Mouse (Mus musculus) embryo, embryonic 10 days (tissue): Measurements from ENCODE around the gene Col23a1.

Experiments used
- DNase-seq: peaks from one replicate; pipeline ENCODE4 v3.0.0-alpha.2; 2015; ENCODE audit warnings: low spot score

Gene Col23a1

DNA sequence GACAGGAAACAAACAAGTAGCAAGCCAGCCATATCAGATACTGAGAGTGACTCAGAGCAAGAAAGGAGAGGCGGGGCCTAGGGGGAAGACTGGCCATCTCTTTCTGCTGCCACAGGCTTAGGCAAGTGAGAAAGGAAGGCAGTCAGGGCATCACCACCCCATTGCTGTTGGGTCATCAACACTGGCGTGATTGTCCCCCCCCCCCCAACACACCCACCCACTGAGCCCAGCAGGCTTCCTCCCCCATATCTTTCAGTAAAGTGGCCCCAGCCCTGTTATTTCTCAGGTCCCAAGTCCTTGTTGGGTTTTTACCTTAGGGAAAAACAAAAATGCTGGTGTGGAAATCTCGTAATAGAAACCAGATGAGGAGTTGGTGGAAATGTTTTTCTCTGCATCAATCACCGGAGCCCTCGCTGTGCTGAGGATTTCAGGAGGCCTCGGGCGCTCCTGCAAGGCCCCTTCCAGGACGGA, 195.4 kb downstream of the Col23a1 start:
- peak; percentile 66 for DNase-seq

DNA sequence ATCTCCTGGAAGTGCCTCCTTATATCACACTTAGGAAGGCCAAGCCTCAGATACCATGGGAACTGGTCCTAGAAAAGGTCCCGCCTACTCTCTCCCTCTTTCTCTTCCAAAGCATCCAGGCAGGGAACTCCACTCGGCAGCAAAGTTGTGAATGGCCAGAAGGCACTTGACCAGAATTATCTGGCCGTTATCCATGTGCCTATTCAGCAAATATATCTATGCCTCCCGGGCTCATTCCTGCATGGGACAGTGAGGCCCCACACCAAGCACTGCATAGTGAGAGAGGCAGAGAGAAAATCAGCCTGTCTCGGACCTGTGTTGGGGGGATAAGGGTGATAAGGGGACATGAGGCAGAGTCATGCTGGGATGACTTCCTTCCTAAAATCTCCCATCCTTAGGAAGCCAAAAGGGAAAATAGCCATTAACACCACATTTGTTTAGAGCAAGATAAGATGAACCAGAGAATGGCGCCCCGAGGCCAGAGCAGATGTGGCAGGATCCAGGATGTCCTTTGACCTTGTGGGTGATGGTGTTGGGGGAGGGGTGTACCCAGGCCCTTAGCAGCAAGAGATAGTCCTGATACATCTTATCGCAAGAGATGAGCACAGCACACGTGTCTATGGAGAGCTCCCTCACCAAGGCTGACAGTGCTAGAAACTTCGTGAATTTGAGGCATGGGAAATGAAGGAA, 196.2 kb downstream of the Col23a1 start:
- DNase-seq = no peak

DNA sequence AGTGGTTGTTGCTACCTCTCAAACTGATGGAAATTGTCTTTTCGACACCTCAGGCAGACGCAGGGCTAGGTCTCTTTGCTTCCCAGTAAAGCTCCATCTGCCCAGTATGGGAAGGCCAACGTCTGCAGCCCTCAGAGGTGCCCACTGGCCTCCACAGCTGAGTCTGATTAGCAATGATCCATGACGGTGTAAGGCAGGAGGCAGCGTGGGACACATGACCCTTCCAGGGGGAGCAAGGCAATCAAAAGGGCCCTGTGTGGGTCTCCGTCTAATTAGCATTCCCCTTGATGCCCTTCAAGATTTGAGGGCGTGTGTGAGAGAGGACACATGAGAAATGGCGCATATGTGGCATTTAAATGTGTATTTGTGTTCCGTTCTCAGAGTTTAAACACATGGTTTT, 199.1 kb downstream of the Col23a1 start:
- peak; percentile 69 for DNase-seq

DNA sequence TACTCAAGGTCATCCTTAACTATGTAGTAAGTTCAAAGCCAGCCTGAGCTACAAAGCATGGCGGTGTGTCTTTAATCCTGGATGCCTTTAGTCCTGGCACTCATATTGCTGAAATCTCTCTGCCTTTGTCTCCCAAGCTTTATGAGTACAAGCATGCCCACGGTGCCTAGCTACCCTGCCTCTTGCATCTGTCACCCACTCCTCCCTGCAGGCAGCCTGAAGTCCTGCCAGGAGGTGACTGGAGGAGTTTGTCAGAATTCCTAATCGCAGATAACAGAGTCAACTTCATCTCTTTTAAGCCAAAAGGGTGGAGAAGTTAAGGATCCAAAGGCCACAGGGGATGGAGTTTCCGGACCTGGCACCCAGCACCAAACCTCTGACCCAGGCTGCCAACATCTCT, 203.7 kb downstream of the Col23a1 start:
- DNase-seq = no peak

DNA sequence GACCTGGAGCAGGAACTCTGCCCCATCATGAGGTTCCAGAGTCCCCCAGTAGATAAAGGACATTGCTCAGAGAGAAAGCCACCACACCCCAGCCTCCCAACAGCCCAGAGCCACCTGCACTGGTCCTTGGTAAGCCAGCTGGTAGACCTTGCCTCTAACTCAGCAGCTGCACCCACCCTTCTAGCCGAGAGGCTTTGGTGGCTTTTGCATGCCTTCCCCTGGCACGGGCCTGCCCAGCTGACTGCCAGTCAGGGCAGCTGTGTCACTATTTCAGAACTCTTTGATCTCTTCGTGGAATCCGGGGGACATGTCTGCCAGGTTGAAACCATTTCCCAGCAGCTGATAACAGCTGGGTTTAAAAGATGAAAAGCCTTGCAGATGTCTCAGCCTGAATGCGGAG, 204.5 kb downstream of the Col23a1 start:
- DNase-seq = no peak

DNA sequence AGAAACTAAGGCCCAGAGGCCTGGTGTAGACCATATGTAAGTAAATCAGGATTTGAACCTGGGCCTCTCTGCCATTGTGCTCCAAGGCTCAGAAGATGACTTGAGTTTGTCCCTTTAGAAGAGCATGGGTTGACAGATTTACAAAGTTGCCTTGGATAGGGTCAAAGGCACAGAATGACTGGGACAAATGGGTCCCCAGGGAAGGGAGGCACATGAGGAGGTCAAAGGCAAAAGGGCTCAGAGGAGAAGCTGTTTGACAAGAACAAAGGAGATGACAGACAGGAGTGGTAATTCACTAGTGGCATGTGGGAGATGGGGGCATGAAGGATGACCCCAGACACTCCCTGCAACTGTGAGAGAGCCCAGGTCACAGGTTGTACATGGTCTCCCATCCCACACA, 210.1 kb downstream of the Col23a1 start:
- peak; percentile 66 for DNase-seq

DNA sequence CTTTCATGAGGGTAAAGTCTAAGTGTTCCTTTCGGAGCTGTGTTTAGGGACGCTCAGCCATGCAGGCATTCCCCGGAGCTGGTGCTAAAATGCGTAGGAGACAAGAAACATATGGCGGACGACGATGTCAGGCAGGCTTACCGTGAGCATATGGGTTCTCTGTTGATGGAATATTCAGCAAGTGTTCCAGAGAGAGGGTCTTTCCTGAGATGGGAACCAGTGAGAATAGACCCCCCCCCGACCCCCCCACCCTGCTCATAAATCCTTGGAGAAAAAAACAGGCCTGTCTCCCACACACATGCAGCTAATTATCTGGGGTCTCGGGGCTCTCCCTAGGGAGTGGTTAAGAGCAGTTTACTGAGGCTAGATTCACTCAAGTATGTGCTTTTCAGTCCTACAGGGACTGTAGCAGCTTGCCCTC, 212.7 kb downstream of the Col23a1 start:
- DNase-seq = peak; percentile 45

DNA sequence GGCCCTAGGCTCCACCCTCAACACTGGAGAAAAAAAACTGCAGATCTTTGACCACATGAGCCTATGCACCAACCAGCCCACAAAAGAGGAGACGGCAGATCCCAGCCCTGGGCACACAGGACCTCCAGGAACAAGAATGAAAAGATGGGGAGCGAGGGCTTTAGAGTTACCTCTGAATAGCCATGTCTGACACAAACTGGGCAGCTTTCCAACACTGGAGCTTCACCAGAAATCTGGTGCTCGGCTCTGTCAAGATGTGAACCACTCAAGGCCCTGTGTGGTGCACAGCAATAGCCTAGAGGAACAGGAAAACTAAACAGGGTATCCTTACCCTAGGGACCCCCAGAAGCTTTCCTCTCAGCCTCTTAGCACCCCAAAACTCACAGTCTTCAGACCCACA, 215.2 kb downstream of the Col23a1 start:
- DNase-seq = no peak

DNA sequence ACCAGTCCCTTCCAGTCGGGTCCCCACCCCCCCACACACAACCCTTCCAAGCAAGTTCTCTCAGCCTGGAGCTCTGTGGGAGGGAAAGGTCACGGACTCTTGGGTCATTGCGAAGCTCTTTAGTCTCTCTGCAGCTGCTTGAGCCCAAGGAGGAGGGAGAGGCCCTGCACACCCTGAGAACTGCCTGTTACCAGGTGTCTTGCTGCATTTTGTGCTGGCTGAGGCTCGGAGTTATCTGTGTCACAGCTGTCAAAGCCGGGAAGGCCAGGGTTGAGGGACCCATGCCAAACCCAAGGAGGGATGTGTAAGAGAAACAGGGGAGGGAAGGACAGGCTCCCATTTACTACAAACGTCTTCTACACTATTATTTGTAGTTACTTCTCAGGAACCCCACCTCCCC, 218.3 kb downstream of the Col23a1 start:
- peak; percentile 20 for DNase-seq

DNA sequence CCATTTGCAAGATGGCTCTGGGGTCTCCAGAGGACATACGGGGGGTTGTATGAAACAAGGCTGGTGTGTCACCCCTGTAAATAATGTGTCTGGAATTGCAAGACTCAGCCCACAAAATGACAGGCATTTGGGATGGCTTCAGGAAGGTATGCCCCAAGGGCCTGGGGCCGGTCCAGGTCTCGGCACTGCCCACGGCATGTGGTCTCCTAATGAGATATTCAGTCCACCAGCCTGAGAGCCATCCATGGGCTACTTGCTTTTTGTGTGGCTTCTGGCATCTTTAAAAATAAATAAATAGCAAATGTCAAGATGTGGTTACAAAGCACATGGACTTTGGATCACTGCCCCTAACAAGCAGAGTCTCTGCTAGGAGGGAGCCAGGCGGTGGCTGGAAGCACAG, 219.5 kb downstream of the Col23a1 start:
- no peak for DNase-seq

DNA sequence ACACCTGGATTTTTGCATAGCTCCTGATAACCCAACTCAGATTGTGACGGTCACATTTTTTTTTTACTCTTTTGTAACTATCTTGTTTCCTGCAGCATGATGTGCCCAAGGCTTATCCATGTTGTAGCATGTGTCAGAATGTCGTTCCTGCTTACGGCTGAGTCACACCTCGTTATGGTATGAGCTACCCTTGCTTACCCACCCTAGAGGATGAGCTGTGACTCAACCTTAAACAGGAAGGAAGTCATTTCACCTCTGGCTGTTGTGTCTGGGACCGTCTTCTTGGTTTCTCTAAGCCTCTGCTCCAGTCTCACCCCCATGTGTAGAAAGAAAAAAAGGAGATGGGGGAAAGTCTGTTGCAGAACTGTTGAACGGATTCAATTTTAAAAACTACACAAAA, 223.3 kb downstream of the Col23a1 start:
- no peak for DNase-seq

DNA sequence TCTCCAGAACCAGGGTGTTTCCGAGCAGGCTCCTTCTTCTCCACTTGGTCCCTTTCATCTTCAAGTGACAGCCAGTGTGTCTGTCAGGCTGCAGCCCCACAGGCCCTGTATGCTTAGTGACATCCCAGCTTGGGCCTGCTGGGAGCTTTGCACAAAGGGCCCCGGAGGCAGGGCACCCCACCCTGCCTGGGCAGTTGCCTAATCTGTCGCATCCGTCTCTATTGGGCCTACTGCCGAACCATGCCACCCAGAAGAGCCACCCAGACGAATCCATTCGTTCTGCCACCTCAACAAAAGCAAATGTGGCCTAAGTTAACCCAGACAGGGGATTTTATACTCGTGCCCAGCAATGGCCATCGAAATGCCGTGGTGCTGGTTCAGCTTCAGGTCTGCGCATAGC, 225.6 kb downstream of the Col23a1 start:
- DNase-seq = no peak

DNA sequence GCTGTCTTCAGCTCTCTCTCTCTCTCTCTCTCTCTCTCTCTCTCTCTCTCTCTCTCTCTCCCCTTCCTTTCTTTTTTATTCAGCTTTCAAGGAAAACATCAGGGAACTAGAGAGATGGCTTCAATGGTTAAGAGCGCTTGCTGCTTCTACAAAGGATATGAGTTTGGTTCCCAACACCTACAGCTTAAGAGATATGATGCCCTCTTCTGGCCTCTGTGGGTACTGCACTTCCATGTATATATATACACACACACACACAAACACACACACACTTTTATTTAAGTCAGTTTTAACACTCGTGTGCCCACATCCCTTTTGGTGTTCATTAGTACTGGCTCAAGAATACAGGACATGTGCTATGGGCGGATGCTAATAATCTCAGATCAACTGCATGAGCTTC, 228.4 kb downstream of the Col23a1 start:
- DNase-seq = no peak

DNA sequence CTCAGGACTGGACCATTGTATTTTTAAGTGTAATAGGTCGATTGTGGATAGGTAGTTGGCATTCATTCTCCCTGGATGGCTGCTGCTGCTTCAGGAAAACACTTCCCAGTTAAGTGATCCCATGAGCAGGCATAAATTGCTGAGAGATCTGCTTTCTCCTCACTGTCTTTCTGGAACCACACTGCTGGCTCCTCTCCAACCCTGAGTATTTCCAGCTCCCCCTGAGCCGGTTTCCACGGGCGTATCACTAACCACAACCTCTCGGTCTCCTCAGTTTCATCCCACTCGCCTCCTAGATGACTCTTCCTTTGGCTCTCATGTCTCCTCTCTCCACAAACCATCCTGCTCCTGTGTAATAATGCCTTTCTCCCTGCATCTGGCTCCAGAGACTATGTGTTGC, 228.9 kb downstream of the Col23a1 start:
- DNase-seq = no peak

DNA sequence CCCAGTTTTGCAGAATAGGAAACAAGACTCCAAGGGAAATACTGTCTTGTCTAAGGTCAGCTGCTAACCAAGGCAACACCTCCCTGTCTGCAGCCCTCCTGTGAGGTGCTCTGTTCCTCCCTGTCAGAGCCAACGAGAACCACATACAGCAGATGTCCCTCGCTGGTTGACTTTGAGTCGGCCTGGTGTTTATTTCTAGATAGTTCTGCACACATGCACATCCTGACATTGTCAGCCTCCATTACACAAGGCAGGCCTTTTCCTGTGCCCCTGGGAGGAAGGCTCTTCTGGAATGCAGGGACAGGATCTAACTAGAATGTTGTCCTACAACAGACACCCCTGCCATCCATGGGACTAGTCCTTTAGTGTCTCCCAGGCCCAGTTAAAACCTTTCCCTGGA, 231.7 kb downstream of the Col23a1 start:
- no peak for DNase-seq

DNA sequence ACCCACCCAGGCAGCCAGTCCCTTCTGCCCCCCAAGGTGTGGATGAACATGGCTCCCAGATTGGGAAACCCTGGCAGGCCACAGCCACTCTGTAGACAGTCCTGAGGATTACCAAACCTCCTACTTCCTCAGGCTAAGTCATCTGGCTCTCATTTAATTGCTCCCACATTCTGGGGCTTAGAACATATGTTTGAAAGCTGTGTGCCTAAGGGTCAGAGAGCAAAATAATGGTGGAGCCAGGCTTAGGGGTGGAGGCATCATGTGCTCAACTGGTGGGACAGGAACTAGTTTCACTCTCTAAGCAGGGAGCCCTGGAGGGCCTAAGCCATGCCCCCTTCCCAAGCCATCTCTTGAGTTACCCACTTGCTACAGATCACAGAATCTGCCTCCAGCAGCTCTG, 233.5 kb downstream of the Col23a1 start:
- DNase-seq = peak; percentile 60

DNA sequence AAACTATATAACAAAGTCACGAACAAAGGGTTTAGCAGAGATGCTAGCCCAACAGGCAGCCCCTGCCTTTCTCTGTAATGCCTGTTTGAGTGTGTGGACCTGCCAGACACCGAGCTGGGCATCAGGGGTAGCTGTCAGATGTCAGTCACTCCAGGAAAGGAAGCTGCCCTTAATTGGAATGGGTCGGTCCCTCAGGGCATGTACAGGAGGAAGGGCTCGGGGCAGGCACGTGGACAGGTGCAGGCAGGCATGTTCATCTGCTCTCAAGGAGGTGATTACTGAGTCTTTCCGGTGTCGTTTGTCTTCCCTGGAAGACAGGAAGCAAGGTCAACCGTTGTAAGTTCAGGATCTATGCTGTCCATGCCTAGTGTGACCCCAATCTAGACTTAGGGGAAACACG, 233.9 kb downstream of the Col23a1 start:
- no peak for DNase-seq

DNA sequence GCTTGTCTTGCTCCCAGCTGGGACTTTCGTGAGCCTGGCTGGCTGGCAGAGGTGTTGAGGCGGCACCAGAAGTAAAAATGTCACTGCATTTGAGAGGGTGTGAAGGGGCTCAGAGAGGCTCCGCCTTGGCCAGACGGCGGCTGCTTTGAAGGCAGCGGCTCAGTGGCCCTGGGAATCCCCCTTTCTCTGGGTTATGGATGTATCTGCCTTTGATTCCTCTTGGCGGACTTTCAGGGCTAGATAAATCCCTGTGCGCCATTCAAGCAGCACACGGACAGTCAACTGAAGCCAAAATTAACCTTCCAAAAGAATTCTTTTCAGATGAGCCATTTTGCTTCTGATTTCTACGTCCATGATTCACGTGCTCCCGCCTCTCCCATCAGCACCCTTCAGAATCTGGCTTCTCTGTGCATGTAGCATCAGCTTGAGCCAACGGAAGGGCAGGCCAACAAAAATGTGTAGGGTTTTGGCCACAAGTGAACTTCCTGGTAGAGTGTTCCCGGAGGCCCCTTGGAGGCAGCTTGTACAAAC, 237.0 kb downstream of the Col23a1 start:
- no peak for DNase-seq

DNA sequence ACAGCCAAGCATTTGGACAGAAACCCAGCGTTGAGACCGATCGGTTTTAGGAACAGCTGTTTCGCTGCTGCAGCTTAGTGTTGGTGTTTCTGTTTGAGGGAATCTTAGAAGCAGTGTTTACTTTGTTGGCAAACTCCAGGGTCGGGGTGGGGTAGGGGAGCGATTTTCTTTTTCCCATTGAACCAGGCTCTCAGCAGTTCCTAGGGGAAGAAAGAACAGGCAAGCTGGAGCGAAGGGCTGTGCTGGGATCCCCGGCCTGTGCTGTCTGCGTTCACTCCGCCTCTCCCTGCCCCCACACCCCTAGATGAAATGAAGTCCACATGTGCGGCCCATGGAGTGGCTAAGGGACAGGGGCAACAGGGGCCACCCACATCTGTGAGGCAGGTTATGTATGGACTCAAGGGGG, 243.4 kb downstream of the Col23a1 start:
- peak; percentile 78 for DNase-seq

DNA sequence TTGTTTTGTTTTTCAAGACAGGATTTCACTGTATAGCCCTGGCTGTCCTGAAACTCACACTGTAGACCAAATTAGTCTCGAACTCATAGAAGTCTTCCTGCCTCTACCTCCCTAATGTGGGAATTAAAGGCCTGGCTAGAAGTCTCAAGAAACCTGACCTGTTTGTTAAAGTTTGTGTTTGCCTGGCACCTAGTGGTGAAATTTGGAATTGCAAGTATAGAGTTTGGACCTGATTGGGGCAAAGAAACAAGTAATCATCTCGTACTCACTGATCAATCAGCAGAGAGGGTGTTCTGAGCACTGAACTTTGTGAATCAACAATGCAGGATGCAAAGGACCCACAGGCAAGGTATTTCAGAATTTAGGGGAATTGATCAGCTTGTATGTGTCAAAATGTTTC, 244.6 kb downstream of the Col23a1 start:
- peak; percentile 70 for DNase-seq

DNA sequence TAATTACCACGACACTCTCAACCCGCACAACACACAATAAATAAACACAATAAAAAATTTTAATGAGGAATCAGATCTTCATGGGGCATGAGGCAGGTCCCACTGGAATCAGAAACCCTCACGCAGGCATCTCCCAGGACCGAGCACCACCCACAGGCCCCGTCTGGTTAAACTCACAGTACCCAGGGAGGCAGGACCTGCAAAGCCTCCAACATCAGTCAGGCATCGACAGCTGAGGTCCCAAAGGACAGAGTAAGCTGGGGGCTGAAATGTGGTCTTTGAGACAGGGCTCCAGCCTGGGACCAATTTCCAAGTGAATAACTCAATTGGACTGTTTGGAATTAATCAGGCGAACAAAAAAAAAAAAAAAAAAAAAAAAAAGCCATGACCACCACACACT, 248.7 kb downstream of the Col23a1 start:
- DNase-seq = peak; percentile 61

DNA sequence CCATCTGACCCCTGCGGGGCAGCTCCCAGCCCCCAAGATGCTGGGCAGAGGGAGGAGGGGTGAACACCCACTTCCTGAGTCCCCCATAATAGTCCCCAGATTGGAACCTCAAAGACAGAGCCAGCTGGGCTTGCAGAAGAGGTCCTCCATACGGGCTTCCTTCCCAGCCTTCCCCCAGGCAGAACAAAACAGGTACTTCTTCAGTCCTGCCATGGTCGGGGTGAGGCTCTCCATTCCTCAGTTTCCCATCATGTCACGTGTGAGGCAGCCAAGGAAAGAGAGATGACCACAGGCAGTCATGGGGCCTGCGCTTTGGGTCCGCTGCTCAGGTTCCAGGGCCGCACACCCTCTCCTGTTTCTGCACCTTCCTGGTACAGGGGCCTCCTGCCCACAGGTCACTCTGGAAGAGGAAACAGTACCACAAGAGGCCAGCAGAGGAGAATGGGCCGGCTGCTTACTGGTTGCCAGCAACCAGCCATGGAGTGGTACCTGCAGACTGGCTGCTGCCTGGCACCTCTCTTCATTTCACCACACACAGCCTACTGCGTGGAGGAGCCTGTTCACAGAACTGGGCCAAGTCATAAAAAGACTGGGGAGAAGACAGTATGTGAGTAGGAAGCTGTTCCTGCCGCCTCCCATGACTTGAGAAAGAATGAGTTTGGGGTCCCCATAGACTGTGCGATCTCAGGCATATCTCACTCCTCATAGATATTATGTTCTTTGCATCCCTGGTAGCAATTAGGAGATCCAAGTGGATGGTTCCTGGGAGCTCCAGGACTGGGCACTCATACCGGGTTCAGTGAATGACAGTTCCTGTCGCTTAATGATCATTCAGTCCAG, 249.4 kb downstream of the Col23a1 start:
- DNase-seq = no peak

DNA sequence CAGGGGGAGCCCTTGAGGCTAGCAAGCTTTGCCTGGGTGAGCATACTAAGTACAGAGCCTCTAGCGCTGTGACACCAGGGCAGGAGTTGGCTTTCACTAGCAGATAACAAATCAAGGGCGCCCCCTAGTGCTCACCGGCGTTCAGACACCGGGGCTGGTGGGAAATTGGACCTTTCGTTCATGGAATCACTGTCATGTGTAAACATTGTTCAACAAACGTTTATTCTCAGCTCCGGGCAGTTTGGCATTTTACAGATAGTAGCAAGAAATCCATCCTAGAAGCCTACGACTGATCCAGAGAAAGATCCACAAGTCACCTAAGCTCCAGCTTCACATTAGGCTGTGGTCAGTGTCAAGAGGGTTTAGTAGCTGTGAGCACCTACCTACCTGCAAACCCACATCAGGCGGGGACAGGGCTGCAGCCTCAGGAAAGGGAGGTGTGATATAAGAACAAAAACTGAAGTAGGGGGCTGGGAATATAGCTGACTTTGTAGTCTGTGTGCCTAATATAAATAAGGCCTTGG, 250.1 kb downstream of the Col23a1 start:
- DNase-seq = peak; percentile 97
